Mouse (Mus musculus) heart, embryonic 12.5 days (tissue): ENCODE measurements around the gene Stk40. TPM values are rescaled to one million over a fixed set of nuclear protein-coding genes. Genes with fewer than 3 reads are reported as not detected.

ENCODE experiments used
- ATAC-seq: fragments of 200-750 bp; cut with Nextera tagmentation; 2 replicates; pipeline ENCODE4 v1.8.0; 2017; ENCODE audit warnings: moderate TSS enrichment, moderate library complexity; ENCODE audit not compliant: insufficient number of reproducible peaks, low FRiP score
- H3K27ac ChIP-seq: fragments of 300-500 bp; sonication (generic); 2 replicates; pipeline ENCODE4 v1.5.1; 2016; ENCODE audit warnings: mild to moderate bottlenecking, moderate library complexity; ENCODE audit not compliant: poor library complexity, severe bottlenecking
- H3K27me3 ChIP-seq: fragments of 300-500 bp; sonication (generic); replicated peaks from 2 replicates; pipeline ENCODE4 v1.6.1; 2016; ENCODE audit warnings: mild to moderate bottlenecking, moderate library complexity
- H3K36me3 ChIP-seq: fragments of 300-500 bp; sonication (generic); 2 replicates; pipeline ENCODE4 v1.6.1; 2016; ENCODE audit warnings: mild to moderate bottlenecking, moderate library complexity
- H3K4me1 ChIP-seq: fragments of 300-500 bp; sonication (generic); replicated peaks from 2 replicates; pipeline ENCODE4 v1.6.1; 2016; ENCODE audit warnings: mild to moderate bottlenecking
- H3K4me2 ChIP-seq: fragments of 300-500 bp; sonication (generic); 2 replicates; pipeline ENCODE4 v1.6.1; 2016; ENCODE audit warnings: mild to moderate bottlenecking, moderate library complexity
- H3K4me3 ChIP-seq: fragments of 300-500 bp; sonication (generic); 2 replicates; pipeline ENCODE4 v1.5.1; 2016; ENCODE audit warnings: mild to moderate bottlenecking
- H3K9ac ChIP-seq: fragments of 300-500 bp; sonication (generic); 2 replicates; pipeline ENCODE4 v1.6.1; 2016; ENCODE audit warnings: mild to moderate bottlenecking, moderate library complexity
- H3K9me3 ChIP-seq: fragments of 300-500 bp; sonication (generic); replicated peaks from 2 replicates; pipeline ENCODE4 v1.6.1; 2016; ENCODE audit warnings: mild to moderate bottlenecking, moderate library complexity
- WGBS: fragments of 180-500 bp; shearing (Covaris S2); methylation state at CpG from one replicate; pipeline ENCODE4 v1.1.7; 2016; 5-methylcytosine and 5-hydroxymethylcytosine counted together
- polyA plus RNA-seq: library from polyadenylated mRNA; unstranded; fragments of >200 nt; fragmentation: Nextera tagmentation; extraction: Ambion mirVana; gene quantifications from 2 replicates; pipeline ENCODE4 v1.2.1, GENCODE M21; 2016

Stk40 gene
- polyA plus RNA-seq, 1 experiment from 2014 or later: 35.0 TPM

GRCm38 (mm10) chr4:126099365-126099764, 4.4 kb upstream of the Stk40 start:
- Histone ChIP-seq H3K27ac (peak overlapping the region; percentile 80), H3K9ac (no peak overlapping the region), H3K27me3 (no peaks in the 10 kb centered on the region), H3K9me3 (no peaks in the 10 kb centered on the region), H3K4me1 (peaks cover 42% of the 10 kb centered on the region), H3K36me3 (peaks cover 14% of the 10 kb centered on the region; the same call in 1 of the 2 replicates), H3K4me3 (no peak overlapping the region), H3K4me2 (peak overlapping the region; percentile 22)
- 81% methylated on average over 3 of the region's 3 CpGs for WGBS
- ATAC-seq: no peak

- WGBS: 82% methylated on average over 3 of the region's 3 CpGs
- Histone ChIP-seq H3K4me2 (no peak overlapping the region), H3K4me3 (no peak overlapping the region), H3K9ac (no peak overlapping the region), H3K36me3 (peaks cover 14% of the 10 kb centered on the region; the same call in 1 of the 2 replicates), H3K9me3 (no peaks in the 10 kb centered on the region), H3K27ac (no peak overlapping the region), H3K4me1 (peaks cover 56% of the 10 kb centered on the region), H3K27me3 (no peaks in the 10 kb centered on the region)
- ATAC-seq: no peak
Measured at GRCm38 (mm10) chr4:126100764-126101163, 3.0 kb upstream of the Stk40 start.

GRCm38 (mm10) chr4:126102061-126102841, 1.5 kb upstream of the Stk40 start:
- H3K9ac ChIP-seq: peak overlapping the region; percentile 56; the same call in 1 of the 2 replicates
- peaks cover 64% of the 10 kb centered on the region for H3K4me1 ChIP-seq
- peaks cover 14% of the 10 kb centered on the region; the same call in 1 of the 2 replicates for H3K36me3 ChIP-seq
- 41% methylated on average over 7 of the region's 7 CpGs for WGBS
- H3K4me3 ChIP-seq: no peak overlapping the region
- 0 out of 2 replicates have a peak, but pooled peaks have one; percentile 46 for ATAC-seq
- H3K9me3 ChIP-seq: no peaks in the 10 kb centered on the region
- peak overlapping the region; percentile 99 for H3K4me2 ChIP-seq
- H3K27ac ChIP-seq: peak overlapping the region; percentile 94
- H3K27me3 ChIP-seq: no peaks in the 10 kb centered on the region

- Histone ChIP-seq H3K27ac (peak overlapping the region; percentile 94), H3K4me2 (peak overlapping the region; percentile 99), H3K9me3 (no peaks in the 10 kb centered on the region), H3K36me3 (peaks cover 12% of the 10 kb centered on the region; the same call in 1 of the 2 replicates), H3K4me1 (peaks cover 66% of the 10 kb centered on the region), H3K27me3 (no peaks in the 10 kb centered on the region), H3K9ac (peak overlapping the region; percentile 56), H3K4me3 (peak overlapping the region; percentile 81)
- whole genome bisulfite sequencing: 1% methylated on average over 15 of the region's 15 CpGs
- ATAC-seq: peak; percentile 85
Measured at GRCm38 (mm10) chr4:126103057-126103581, 638 bp upstream of the Stk40 start.

GRCm38 (mm10) chr4:126104261-126105075, 711 bp downstream of the Stk40 start:
- H3K9me3 ChIP-seq: no peaks in the 10 kb centered on the region
- H3K4me2 ChIP-seq: peak overlapping the region; percentile 99
- peaks cover 73% of the 10 kb centered on the region for H3K4me1 ChIP-seq
- H3K36me3 ChIP-seq: peaks cover 4% of the 10 kb centered on the region; the same call in 1 of the 2 replicates
- H3K27ac ChIP-seq: peak overlapping the region; percentile 94
- H3K27me3 ChIP-seq: no peaks in the 10 kb centered on the region
- H3K9ac ChIP-seq: peak overlapping the region; percentile 92
- 1% methylated on average over 34 of the region's 34 CpGs for WGBS
- peak overlapping the region; percentile 81 for H3K4me3 ChIP-seq
- peak; percentile 5; the same call in 1 of the 2 replicates for ATAC-seq

- ATAC-seq: no peak
- 61% methylated on average over 7 of the region's 7 CpGs for WGBS
- Histone ChIP-seq H3K9me3 (no peaks in the 10 kb centered on the region), H3K4me2 (peak overlapping the region; percentile 99), H3K36me3 (peaks cover 4% of the 10 kb centered on the region; the same call in 1 of the 2 replicates), H3K9ac (no peak overlapping the region), H3K27ac (no peak overlapping the region), H3K27me3 (no peaks in the 10 kb centered on the region), H3K4me3 (peak overlapping the region; percentile 81), H3K4me1 (peaks cover 73% of the 10 kb centered on the region)
Measured at GRCm38 (mm10) chr4:126105131-126105783, 1.5 kb downstream of the Stk40 start.

GRCm38 (mm10) chr4:126108061-126108740, 4.4 kb downstream of the Stk40 start:
- H3K9me3 ChIP-seq: no peaks in the 10 kb centered on the region
- no peak overlapping the region for H3K4me3 ChIP-seq
- 56% methylated on average over 8 of the region's 8 CpGs for WGBS
- ATAC-seq: no peak
- H3K27ac ChIP-seq: peak overlapping the region; percentile 94
- H3K4me1 ChIP-seq: peaks cover 82% of the 10 kb centered on the region
- H3K27me3 ChIP-seq: no peaks in the 10 kb centered on the region
- H3K4me2 ChIP-seq: peak overlapping the region; percentile 14
- peak overlapping the region; percentile 60 for H3K9ac ChIP-seq
- no peaks in the 10 kb centered on the region for H3K36me3 ChIP-seq

- Histone ChIP-seq H3K27me3 (no peaks in the 10 kb centered on the region), H3K27ac (peak overlapping the region; percentile 94), H3K9ac (peak overlapping the region; percentile 53), H3K36me3 (no peaks in the 10 kb centered on the region), H3K4me1 (peaks cover 86% of the 10 kb centered on the region), H3K9me3 (no peaks in the 10 kb centered on the region), H3K4me2 (peak overlapping the region; percentile 38), H3K4me3 (no peak overlapping the region)
- WGBS: 60% methylated on average over 10 of the region's 10 CpGs
- ATAC-seq: peak; percentile 2; the same call in 1 of the 2 replicates
Measured at GRCm38 (mm10) chr4:126109613-126110373, 6.0 kb downstream of the Stk40 start.

- H3K4me3 ChIP-seq: peak overlapping the region; percentile 7; the same call in 1 of the 2 replicates
- H3K9ac ChIP-seq: peak overlapping the region; percentile 53
- peak overlapping the region; percentile 38 for H3K4me2 ChIP-seq
- H3K27ac ChIP-seq: peak overlapping the region; percentile 94
- H3K9me3 ChIP-seq: no peaks in the 10 kb centered on the region
- ATAC-seq: peak; percentile 78
- peaks cover 85% of the 10 kb centered on the region for H3K4me1 ChIP-seq
- H3K36me3 ChIP-seq: no peaks in the 10 kb centered on the region
- WGBS: 2% methylated on average over 12 of the region's 12 CpGs
- no peaks in the 10 kb centered on the region for H3K27me3 ChIP-seq
Measured at GRCm38 (mm10) chr4:126110374-126111152, 6.8 kb downstream of the Stk40 start.
